ENCODE assay signal across 30 mouse cellular contexts in genomic region chr15:10554336-10554735, GRCm38 (mm10). TPM values are rescaled to one million over a fixed set of nuclear protein-coding genes. Genes with fewer than 3 reads are reported as not detected.
A peak's percentile ranks its signal among the peaks of the same experiment; 100 is the strongest.
DNase-seq lines count a peak whose midpoint lies in the region; ATAC-seq and TF ChIP-seq lines count a peak whose summit lies in the region.
"Had no signal": no experiment of that assay in that cellular context is flagged by ENCODE, and none has a peak within 500 bp of the region (broad histone marks: within the 10 kb centered on the region; RNA-seq: fewer than 3 reads in every experiment).

No protein-coding gene starts in this region.

- no peaks in the 10 kb centered on the region for H3K9me3 ChIP-seq in hindbrain, embryonic 11.5 days (ENCODE audit: control insufficient read depth, low read length)
- H3K9me3 ChIP-seq in forebrain, embryonic 14.5 days (replicated peaks; ENCODE audit: control insufficient read depth, low read length) = no peaks in the 10 kb centered on the region
- H3K9me3 ChIP-seq: G1E had no signal

- H3K27me3 ChIP-seq in Patski = no peaks in the 10 kb centered on the region
- H3K27me3 ChIP-seq in hindbrain, embryonic 11.5 days (ENCODE audit: control insufficient read depth, insufficient read depth, low read length) = no peaks in the 10 kb centered on the region
- H3K27me3 ChIP-seq in forebrain, embryonic 14.5 days (replicated peaks; ENCODE audit: control insufficient read depth, insufficient read depth, low read length) = no peaks in the 10 kb centered on the region
- H3K27me3 ChIP-seq: CH12.LX had no signal

- no peaks in the 10 kb centered on the region for H3K36me3 ChIP-seq in hindbrain, embryonic 11.5 days (ENCODE audit: control insufficient read depth, insufficient read depth, low read length)
- H3K36me3 ChIP-seq in forebrain, embryonic 14.5 days (ENCODE audit: control insufficient read depth, insufficient read depth, low read length) = no peaks in the 10 kb centered on the region
- H3K36me3 ChIP-seq: G1E had no signal

- in situ Hi-C loops in Patski (cut with MboI; ENCODE audit: low pct_unique_long_range_greater_than_20kb) = no loop called here

- H3K9ac ChIP-seq in hindbrain, embryonic 11.5 days (ENCODE audit: low read depth, low read length) = no peak overlapping the region
- H3K9ac ChIP-seq in forebrain, embryonic 14.5 days (ENCODE audit: low read length) = no peak overlapping the region

- peak; percentile 35 for ATAC-seq in Patski
- ATAC-seq in hindbrain, embryonic 11.5 days (ENCODE audit: low FRiP score) = no peak
- ATAC-seq in forebrain, embryonic 14.5 days = no peak
- ATAC-seq: activated CD4-positive, CD25-positive, alpha-beta regulatory T cell, adult 4 months; CD4-positive, CD25-positive, alpha-beta regulatory T cell, adult 4 months had no signal

- H3K4me1 ChIP-seq in hindbrain, embryonic 11.5 days (replicated peaks; ENCODE audit: control insufficient read depth, insufficient read depth, low read length) = no peaks in the 10 kb centered on the region
- no peaks in the 10 kb centered on the region for H3K4me1 ChIP-seq in forebrain, embryonic 14.5 days (ENCODE audit: control insufficient read depth, insufficient read depth, low read length)

- TF ChIP-seq CTCF in Patski (IDR thresholded peaks at IDR 0.05) = no peak

- H3K4me2 ChIP-seq in hindbrain, embryonic 11.5 days (replicated peaks; ENCODE audit: low read depth, low read length) = no peak overlapping the region
- H3K4me2 ChIP-seq in forebrain, embryonic 14.5 days (ENCODE audit: low read length) = no peak overlapping the region

- peak; percentile 61 for DNase-seq in heart, adult 11 months
- DNase-seq in heart, adult 9 months (ENCODE audit: low spot score in 2 of 2) = no peak
- peak; percentile 77 for DNase-seq in 3T3-L1 (ENCODE audit: low read depth, low spot score)
- peak; percentile 46 for DNase-seq in NIH3T3 (ENCODE audit: low read depth)
- DNase-seq in Patski (ENCODE audit: low read depth, low spot score) = no peak
- no peak for DNase-seq in hindbrain, embryonic 11.5 days (ENCODE audit: low spot score)
- DNase-seq in gastrocnemius, postnatal 10 days = no peak
- DNase-seq in forebrain, embryonic 14.5 days (ENCODE audit: low spot score) = no peak
- DNase-seq: adrenal gland, adult 2 months; adrenal gland, adult 8-10 months; adrenal gland, postnatal 10 days; adrenal gland, postnatal 14 days; adrenal gland, postnatal 25 days; adrenal gland, postnatal 36 days; B cell, adult 2 months; cerebellum, adult 11 months; cerebellum, adult 11-12 months; cerebellum, adult 18-20 months; cerebellum, adult 2 months; cerebellum, adult 8-10 months had no signal

- CTCF ChIA-PET in Patski (lab: Charles Lee) = interaction anchor here (1.0 to 2.1 kb wide), 2 partner anchors 9 to 20 kb away, joined by 3 to 6 read pairs; no protein-coding TSS in a partner anchor

- H3K27ac ChIP-seq in hindbrain, embryonic 11.5 days (ENCODE audit: low read depth, low read length) = no peak overlapping the region
- H3K27ac ChIP-seq in forebrain, embryonic 14.5 days (ENCODE audit: low read depth, low read length) = no peak overlapping the region

- POLR2A ChIA-PET in Patski (lab: Charles Lee) = no interaction called here

- no peak overlapping the region for H3K4me3 ChIP-seq in hindbrain, embryonic 11.5 days (ENCODE audit: low read depth, low read length)
- no peak overlapping the region for H3K4me3 ChIP-seq in forebrain, embryonic 14.5 days (ENCODE audit: low read depth, low read length)

RNA-seq across cellular contexts. Expression of gene Ttc23l, which starts 4.1 kb away (rescaled TPM):
- not detected for polyA plus RNA-seq in Patski (2021)
- not detected in 2 replicates for polyA plus RNA-seq in hindbrain, embryonic 11.5 days (2014; fragmentation: Nextera tagmentation; extraction: Ambion mirVana)
- not detected for total RNA-seq in gastrocnemius, postnatal 10 days (2021)
- not detected in 2 replicates for polyA plus RNA-seq in forebrain, embryonic 14.5 days (2014; fragmentation: Nextera tagmentation; extraction: Ambion mirVana)
- total RNA-seq: adrenal gland, adult 18-20 months; adrenal gland, adult 2 months; adrenal gland, adult 8-10 months; adrenal gland, postnatal 10 days; adrenal gland, postnatal 14 days; adrenal gland, postnatal 25 days; adrenal gland, postnatal 36 days; adrenal gland, postnatal 4 days; ES-E14; G1E; MEL had no signal
- polyA plus RNA-seq: activated CD4-positive, CD25-positive, alpha-beta regulatory T cell, adult 4 months; adrenal gland, adult 2 months; brain, embryonic 14.5 days; C2C12; CD4-positive, CD25-positive, alpha-beta regulatory T cell, adult 4 months; cerebellum, adult 2 months; G1E had no signal

Comparison
In these comparisons a context has a peak if more than half of its experiments do, and no peak if none do; other contexts are left out.
1. DNase-seq: peak in heart, adult 11 months (single experiment), 3T3-L1 (single experiment) and NIH3T3 (single experiment); none in heart, adult 9 months (0 of 2), Patski (single experiment), hindbrain, embryonic 11.5 days (single experiment), gastrocnemius, postnatal 10 days (single experiment) and forebrain, embryonic 14.5 days (single experiment).